Mouse (Mus musculus): ENCODE measurements around the gene Itih1. TPM values are rescaled to one million over a fixed set of nuclear protein-coding genes. Genes with fewer than 3 reads are reported as not detected.

The Itih1 gene
- polyA plus RNA-seq, 1 experiment from 2014 or later: 2.8 TPM

- H3K4me1 ChIP-seq (ENCODE audit: control insufficient read depth, insufficient read depth, low read length): no peaks in the 10 kb centered on the region
- H3K27ac ChIP-seq (ENCODE audit: low read length): no peak overlapping the region
- H3K4me3 ChIP-seq (replicated peaks; ENCODE audit: low read length): no peak overlapping the region
- ATAC-seq (ENCODE audit: insufficient read depth, low FRiP score): no peak
- 58% methylated on average over 11 of the region's 11 CpGs for WGBS
- H3K27me3 ChIP-seq (ENCODE audit: control insufficient read depth, insufficient read depth, low read length): no peaks in the 10 kb centered on the region
- no peak overlapping the region for H3K4me2 ChIP-seq (ENCODE audit: low read depth, low read length)
- no peaks in the 10 kb centered on the region for H3K36me3 ChIP-seq (ENCODE audit: control insufficient read depth, insufficient read depth, low read length)
- no peak overlapping the region for H3K9ac ChIP-seq (ENCODE audit: low read length)
- H3K9me3 ChIP-seq (replicated peaks; ENCODE audit: control insufficient read depth, low read length): no peaks in the 10 kb centered on the region
Measured at GRCm38 (mm10) chr14:30943860-30944674, 978 bp upstream of the Itih1 start.

DNA sequence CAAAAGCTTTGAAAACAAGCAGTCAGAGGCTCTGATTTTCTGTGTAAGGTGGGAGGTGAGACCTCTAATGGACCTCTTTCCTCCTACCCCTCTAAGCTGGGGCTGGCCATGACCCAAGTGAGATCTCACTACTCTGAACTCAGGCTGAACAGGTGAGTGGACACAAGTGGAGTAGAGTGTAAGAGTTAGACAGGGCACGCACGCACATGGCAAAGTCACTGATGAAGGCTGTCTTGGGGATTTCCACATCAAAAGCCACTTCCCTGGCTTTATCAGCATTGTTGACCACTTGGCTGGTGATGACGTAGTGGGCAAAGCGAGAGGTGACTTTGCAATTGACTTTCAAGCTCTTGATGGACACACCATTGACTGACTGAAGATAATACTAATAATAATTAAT lies 835 bp downstream of the Itih1 start:
- Histone ChIP-seq H3K36me3 (ENCODE audit: control insufficient read depth, insufficient read depth, low read length) (no peaks in the 10 kb centered on the region), H3K9me3 (replicated peaks; ENCODE audit: control insufficient read depth, low read length) (no peaks in the 10 kb centered on the region), H3K4me2 (ENCODE audit: low read depth, low read length) (no peak overlapping the region), H3K27me3 (ENCODE audit: control insufficient read depth, insufficient read depth, low read length) (no peaks in the 10 kb centered on the region), H3K9ac (ENCODE audit: low read length) (no peak overlapping the region), H3K27ac (ENCODE audit: low read length) (no peak overlapping the region), H3K4me1 (ENCODE audit: control insufficient read depth, insufficient read depth, low read length) (no peaks in the 10 kb centered on the region), H3K4me3 (replicated peaks; ENCODE audit: low read length) (no peak overlapping the region)
- 83% methylated on average over 4 of the region's 4 CpGs for WGBS
- no peak for ATAC-seq (ENCODE audit: insufficient read depth, low FRiP score)

- WGBS: 77% methylated on average over 9 of the region's 9 CpGs
- no peaks in the 10 kb centered on the region for H3K27me3 ChIP-seq (ENCODE audit: control insufficient read depth, insufficient read depth, low read length)
- no peak overlapping the region for H3K9ac ChIP-seq (ENCODE audit: low read length)
- H3K36me3 ChIP-seq (ENCODE audit: control insufficient read depth, insufficient read depth, low read length): no peaks in the 10 kb centered on the region
- no peaks in the 10 kb centered on the region for H3K4me1 ChIP-seq (ENCODE audit: control insufficient read depth, insufficient read depth, low read length)
- no peak for ATAC-seq (ENCODE audit: insufficient read depth, low FRiP score)
- H3K4me2 ChIP-seq (ENCODE audit: low read depth, low read length): no peak overlapping the region
- H3K4me3 ChIP-seq (replicated peaks; ENCODE audit: low read length): no peak overlapping the region
- H3K9me3 ChIP-seq (replicated peaks; ENCODE audit: control insufficient read depth, low read length): no peaks in the 10 kb centered on the region
- no peak overlapping the region for H3K27ac ChIP-seq (ENCODE audit: low read length)
Measured at GRCm38 (mm10) chr14:30933351-30933750, 9.7 kb downstream of the Itih1 start.

DNA sequence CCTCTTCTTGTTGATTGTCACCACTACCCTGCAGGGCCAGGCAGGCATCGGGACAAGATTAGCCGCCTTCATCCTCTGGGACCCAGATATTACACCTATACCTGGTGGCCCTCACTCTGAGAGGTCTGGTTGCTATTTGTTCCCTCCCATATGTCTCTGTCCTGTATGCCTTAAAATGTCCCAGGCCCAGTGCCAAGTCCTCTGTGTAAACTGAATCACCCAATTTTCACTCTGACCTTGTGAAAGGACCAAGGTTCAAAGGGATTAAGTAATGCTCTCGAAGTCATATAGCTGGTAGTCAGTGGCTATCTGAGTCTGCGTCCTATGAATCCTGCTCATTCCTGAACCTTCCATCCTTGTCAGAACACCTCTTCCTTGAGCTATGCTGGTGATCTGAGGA lies 12.7 kb downstream of the Itih1 start:
- Histone ChIP-seq H3K27me3 (ENCODE audit: control insufficient read depth, insufficient read depth, low read length) (no peaks in the 10 kb centered on the region), H3K27ac (ENCODE audit: low read length) (no peak overlapping the region), H3K4me3 (replicated peaks; ENCODE audit: low read length) (no peak overlapping the region), H3K36me3 (ENCODE audit: control insufficient read depth, insufficient read depth, low read length) (no peaks in the 10 kb centered on the region), H3K4me1 (ENCODE audit: control insufficient read depth, insufficient read depth, low read length) (no peaks in the 10 kb centered on the region), H3K9ac (ENCODE audit: low read length) (no peak overlapping the region), H3K9me3 (replicated peaks; ENCODE audit: control insufficient read depth, low read length) (no peaks in the 10 kb centered on the region), H3K4me2 (ENCODE audit: low read depth, low read length) (no peak overlapping the region)
- 82% methylated on average over 4 of the region's 4 CpGs for WGBS
- no peak for ATAC-seq (ENCODE audit: insufficient read depth, low FRiP score)

GRCm38 (mm10) chr14:30925492-30925891 lies 17.6 kb downstream of the Itih1 start:
- Histone ChIP-seq H3K4me1 (ENCODE audit: control insufficient read depth, insufficient read depth, low read length) (no peaks in the 10 kb centered on the region; the same call in 1 of the 2 replicates), H3K27me3 (ENCODE audit: control insufficient read depth, insufficient read depth, low read length) (no peaks in the 10 kb centered on the region), H3K4me3 (replicated peaks; ENCODE audit: low read length) (no peak overlapping the region), H3K27ac (ENCODE audit: low read length) (no peak overlapping the region), H3K9ac (ENCODE audit: low read length) (no peak overlapping the region), H3K36me3 (ENCODE audit: control insufficient read depth, insufficient read depth, low read length) (no peaks in the 10 kb centered on the region), H3K9me3 (replicated peaks; ENCODE audit: control insufficient read depth, low read length) (no peaks in the 10 kb centered on the region), H3K4me2 (ENCODE audit: low read depth, low read length) (no peak overlapping the region)
- 84% methylated on average over 3 of the region's 3 CpGs for WGBS
- no peak for ATAC-seq (ENCODE audit: insufficient read depth, low FRiP score)

DNA sequence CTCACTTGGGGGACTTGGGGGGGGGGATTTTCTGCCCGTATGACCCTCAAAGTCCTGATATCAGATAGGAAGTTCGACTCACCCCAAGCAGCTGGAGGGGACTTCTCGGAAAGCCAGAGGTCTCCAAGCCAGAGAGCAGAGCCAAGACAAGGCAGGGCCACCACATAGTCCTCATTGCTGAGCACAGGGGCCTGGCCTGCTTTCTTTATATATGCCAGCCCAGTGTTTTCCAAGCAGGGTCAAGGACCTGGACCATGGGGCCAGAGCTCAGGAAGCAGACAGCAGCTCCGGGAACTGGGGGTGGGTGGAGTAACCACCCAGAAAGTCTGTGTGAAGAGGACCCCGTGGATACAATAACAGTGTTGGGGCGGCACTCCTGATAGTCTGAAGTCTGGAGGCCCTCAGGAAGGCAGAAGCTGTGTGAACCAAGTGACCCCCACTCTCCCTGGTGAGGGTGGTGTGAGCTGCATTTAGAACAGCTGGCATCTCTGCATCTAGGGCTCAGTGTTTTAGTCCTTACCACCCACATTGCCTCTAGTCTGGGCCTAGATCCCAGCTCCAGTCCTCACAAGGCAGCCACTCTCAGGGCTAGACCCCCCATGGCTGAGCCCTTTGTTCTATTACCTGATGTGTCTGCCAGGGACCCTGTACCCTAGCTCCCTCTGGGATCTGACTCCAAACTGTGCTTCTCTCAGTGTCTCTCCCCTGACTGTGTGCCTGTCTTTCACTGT lies 19.5 kb downstream of the Itih1 start, which contains the start of gene Itih3:
Gene Itih3, minus strand, starts transcription at position 386 of the 731 bp plus-strand sequence.
- 54% methylated on average over 6 of the region's 6 CpGs for WGBS
- no peak within 1 kb of the TSS for H3K4me2 ChIP-seq (ENCODE audit: low read depth, low read length)
- H3K27me3 ChIP-seq (ENCODE audit: control insufficient read depth, insufficient read depth, low read length): no peaks in the 10 kb centered on the region
- H3K36me3 ChIP-seq (ENCODE audit: control insufficient read depth, insufficient read depth, low read length): no peaks in the 10 kb centered on the region
- no peak for ATAC-seq (ENCODE audit: insufficient read depth, low FRiP score)
- no peak within 1 kb of the TSS for H3K27ac ChIP-seq (ENCODE audit: low read length)
- no peak within 1 kb of the TSS for H3K9ac ChIP-seq (ENCODE audit: low read length)
- no peak within 1 kb of the TSS for H3K4me3 ChIP-seq (replicated peaks; ENCODE audit: low read length)
- H3K9me3 ChIP-seq (replicated peaks; ENCODE audit: control insufficient read depth, low read length): no peaks in the 10 kb centered on the region
- no peaks in the 10 kb centered on the region; the same call in 1 of the 2 replicates for H3K4me1 ChIP-seq (ENCODE audit: control insufficient read depth, insufficient read depth, low read length)

- Histone ChIP-seq H3K27ac (ENCODE audit: low read length) (no peak overlapping the region), H3K4me3 (replicated peaks; ENCODE audit: low read length) (no peak overlapping the region), H3K36me3 (ENCODE audit: control insufficient read depth, insufficient read depth, low read length) (no peaks in the 10 kb centered on the region), H3K9ac (ENCODE audit: low read length) (no peak overlapping the region), H3K9me3 (replicated peaks; ENCODE audit: control insufficient read depth, low read length) (no peaks in the 10 kb centered on the region), H3K27me3 (ENCODE audit: control insufficient read depth, insufficient read depth, low read length) (no peaks in the 10 kb centered on the region), H3K4me1 (ENCODE audit: control insufficient read depth, insufficient read depth, low read length) (no peaks in the 10 kb centered on the region; the same call in 1 of the 2 replicates), H3K4me2 (ENCODE audit: low read depth, low read length) (no peak overlapping the region)
- WGBS: 54% methylated on average over 8 of the region's 8 CpGs
- ATAC-seq (ENCODE audit: insufficient read depth, low FRiP score): no peak
Measured at GRCm38 (mm10) chr14:30922053-30922670, 20.9 kb downstream of the Itih1 start.

DNA sequence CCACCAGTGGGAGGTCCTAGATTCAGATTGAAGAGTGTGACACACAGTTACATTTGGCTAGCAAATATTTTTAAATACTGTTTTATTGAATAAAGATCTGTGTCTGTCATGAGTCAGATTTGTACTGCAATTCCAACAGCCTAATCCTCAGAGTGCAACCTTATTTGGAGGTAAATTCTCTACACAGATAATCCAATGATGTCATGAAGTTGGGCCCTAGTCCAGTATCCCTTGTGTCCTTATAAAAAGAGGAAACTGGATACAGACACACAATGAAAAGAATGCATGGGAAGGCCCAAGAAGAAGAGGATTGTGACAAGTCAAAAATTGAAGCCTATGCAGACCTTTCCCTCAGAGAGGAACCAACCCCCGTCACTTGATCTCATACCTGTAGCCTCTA lies 26.6 kb downstream of the Itih1 start:
- no peaks in the 10 kb centered on the region for H3K4me1 ChIP-seq (ENCODE audit: control insufficient read depth, insufficient read depth, low read length)
- H3K9ac ChIP-seq (ENCODE audit: low read length): no peak overlapping the region
- WGBS: 69% methylated on average over 1 of the region's 1 CpGs
- H3K36me3 ChIP-seq (ENCODE audit: control insufficient read depth, insufficient read depth, low read length): no peaks in the 10 kb centered on the region
- no peaks in the 10 kb centered on the region for H3K9me3 ChIP-seq (replicated peaks; ENCODE audit: control insufficient read depth, low read length)
- no peaks in the 10 kb centered on the region for H3K27me3 ChIP-seq (ENCODE audit: control insufficient read depth, insufficient read depth, low read length)
- peak; percentile 21; the same call in 1 of the 2 replicates for ATAC-seq (ENCODE audit: insufficient read depth, low FRiP score)
- peak overlapping the region; percentile 48 for H3K27ac ChIP-seq (ENCODE audit: low read length)
- H3K4me3 ChIP-seq (replicated peaks; ENCODE audit: low read length): no peak overlapping the region
- H3K4me2 ChIP-seq (ENCODE audit: low read depth, low read length): no peak overlapping the region

- Histone ChIP-seq H3K4me3 (replicated peaks; ENCODE audit: low read length) (no peak overlapping the region), H3K27ac (ENCODE audit: low read length) (no peak overlapping the region), H3K27me3 (ENCODE audit: control insufficient read depth, insufficient read depth, low read length) (no peaks in the 10 kb centered on the region), H3K9ac (ENCODE audit: low read length) (no peak overlapping the region), H3K9me3 (replicated peaks; ENCODE audit: control insufficient read depth, low read length) (no peaks in the 10 kb centered on the region), H3K36me3 (ENCODE audit: control insufficient read depth, insufficient read depth, low read length) (no peaks in the 10 kb centered on the region), H3K4me1 (ENCODE audit: control insufficient read depth, insufficient read depth, low read length) (no peaks in the 10 kb centered on the region), H3K4me2 (ENCODE audit: low read depth, low read length) (no peak overlapping the region)
- WGBS: 79% methylated on average over 5 of the region's 5 CpGs
- ATAC-seq (ENCODE audit: insufficient read depth, low FRiP score): no peak
Measured at GRCm38 (mm10) chr14:30913404-30913803, 29.7 kb downstream of the Itih1 start.

Data from stomach, embryonic 16.5 days (tissue).